Mouse (Mus musculus) heart, embryonic 14.5 days (tissue): ENCODE data around the gene Sptbn2. TPM values are rescaled to one million over a fixed set of nuclear protein-coding genes. Genes with fewer than 3 reads are reported as not detected.
"Not testable (repeated sequence)": the region's sequence is repeated elsewhere in the genome, so short reads cannot be mapped to it uniquely, and the experiment has no call there.

Source experiments
- ATAC-seq: fragments of 200-750 bp; cut with Nextera tagmentation; 2 replicates; pipeline ENCODE4 v1.8.0; 2017; ENCODE audit warnings: low read depth, moderate TSS enrichment; ENCODE audit not compliant: insufficient number of reproducible peaks, insufficient read depth, low FRiP score
- H3K27ac ChIP-seq, 2 experiments: fragments of 200-500 bp in 1 of 2; fragments of 300-500 bp in 1 of 2; sonication (generic) in 1 of 2; replicated peaks in 1 of 2; 2 replicates each; pipeline ENCODE4 v1.5.1; 2012 to 2014; ENCODE audit warnings: low read depth in 2 of 2, low read length in 2 of 2, control low read depth in 1 of 2, mild to moderate bottlenecking in 1 of 2, mixed read lengths in 1 of 2; ENCODE audit not compliant: control insufficient read depth in 1 of 2, insufficient read depth in 1 of 2
- H3K27me3 ChIP-seq: fragments of 300-500 bp; sonication (generic); 2 replicates; pipeline ENCODE4 v1.6.1; 2014; ENCODE audit warnings: mild to moderate bottlenecking, low read length, control low read depth; ENCODE audit not compliant: control insufficient read depth, insufficient read depth
- H3K36me3 ChIP-seq: fragments of 300-500 bp; sonication (generic); 2 replicates; pipeline ENCODE4 v1.6.1; 2014; ENCODE audit warnings: mild to moderate bottlenecking, control low read depth, low read length, mixed read lengths; ENCODE audit not compliant: control insufficient read depth, insufficient read depth
- H3K4me1 ChIP-seq, 2 experiments: fragments of 200-500 bp in 1 of 2; fragments of 300-500 bp in 1 of 2; sonication (generic) in 1 of 2; 2 replicates each; pipeline ENCODE4 v1.6.1; 2012 to 2014; ENCODE audit warnings: low read length in 2 of 2, control low read depth in 1 of 2, mixed read lengths in 1 of 2; ENCODE audit not compliant: control insufficient read depth in 2 of 2, insufficient read depth in 2 of 2
- H3K4me2 ChIP-seq: fragments of 300-500 bp; sonication (generic); 2 replicates; pipeline ENCODE4 v1.6.1; 2014; ENCODE audit warnings: mild to moderate bottlenecking, low read length
- H3K4me3 ChIP-seq, 2 experiments: fragments of 200-500 bp in 1 of 2; fragments of 300-500 bp in 1 of 2; sonication (generic) in 1 of 2; 2 replicates each; pipeline ENCODE4 v1.5.1; 2012 to 2014; ENCODE audit warnings: low read length in 2 of 2, mild to moderate bottlenecking in 2 of 2, control low read depth in 1 of 2, low read depth in 1 of 2, moderate library complexity in 1 of 2; ENCODE audit not compliant: control insufficient read depth in 1 of 2, insufficient read depth in 1 of 2
- H3K9ac ChIP-seq: fragments of 300-500 bp; sonication (generic); 2 replicates; pipeline ENCODE4 v1.6.1; 2014; ENCODE audit warnings: mild to moderate bottlenecking, low read length
- H3K9me3 ChIP-seq: fragments of 300-500 bp; sonication (generic); 2 replicates; pipeline ENCODE4 v1.6.1; 2016; ENCODE audit warnings: low read length, control low read depth; ENCODE audit not compliant: control insufficient read depth
- WGBS: fragments of 180-500 bp; shearing (Covaris S2); extraction: QIAGEN DNeasy Blood & Tissue Kit; methylation state at CpG from one replicate; pipeline ENCODE4 v1.1.7; 2014; 5-methylcytosine and 5-hydroxymethylcytosine counted together
- polyA plus RNA-seq: library from polyadenylated mRNA; unstranded; fragments of >200 nt; fragmentation: Nextera tagmentation; extraction: Ambion mirVana; gene quantifications from 2 replicates; pipeline ENCODE4 v1.2.1, GENCODE M21; 2014

Gene Sptbn2
- polyA plus RNA-seq, 1 experiment from 2014 or later: 0.24 TPM

GRCm38 (mm10) chr19:4755565-4756192 is 44.7 kb downstream of the Sptbn2 start:
- no peaks in the 10 kb centered on the region for H3K27me3 ChIP-seq
- peak overlapping the region; percentile 68 to 90 for H3K27ac ChIP-seq
- peak overlapping the region; percentile 59 for H3K9ac ChIP-seq
- peak; percentile 52 for ATAC-seq
- under 1% methylated on average over 10 of the region's 10 CpGs for WGBS
- H3K4me2 ChIP-seq: peak overlapping the region; percentile 87
- H3K36me3 ChIP-seq: peaks cover 23% of the 10 kb centered on the region
- no peaks in the 10 kb centered on the region for H3K9me3 ChIP-seq
- H3K4me3 ChIP-seq: peak overlapping the region; percentile 68
- H3K4me1 ChIP-seq: peaks cover 5 to 21% of the 10 kb centered on the region in 2 experiments

- Histone ChIP-seq H3K27me3 (no peaks in the 10 kb centered on the region), H3K4me3 (peak within 1 kb of the TSS; percentile 68), H3K4me2 (peak within 1 kb of the TSS; percentile 87), H3K9ac (peak within 1 kb of the TSS; percentile 79), H3K36me3 (peaks cover 30% of the 10 kb centered on the region), H3K27ac (peak within 1 kb of the TSS; percentile 84 to 90), H3K4me1 (peaks cover 5 to 21% of the 10 kb centered on the region in 2 experiments), H3K9me3 (no peaks in the 10 kb centered on the region)
- under 1% methylated on average over 65 of the region's 65 CpGs for WGBS
- ATAC-seq: peak; percentile 97
These were observed 45.4 kb downstream of the Sptbn2 start, which contains the start of gene Rbm4b for GRCm38 (mm10) chr19:4756193-4756911. Gene Rbm4b (plus strand): TSS chr19:4756497.

GRCm38 (mm10) chr19:4756921-4757320 is 46.0 kb downstream of the Sptbn2 start:
- H3K4me2 ChIP-seq: peak overlapping the region; percentile 87
- no peaks in the 10 kb centered on the region for H3K9me3 ChIP-seq
- H3K4me1 ChIP-seq: peaks cover 5 to 21% of the 10 kb centered on the region in 2 experiments
- peak overlapping the region; percentile 79 for H3K9ac ChIP-seq
- H3K27ac ChIP-seq: peak overlapping the region; percentile 84 to 90
- 5% methylated on average over 9 of the region's 9 CpGs for WGBS
- peaks cover 35% of the 10 kb centered on the region for H3K36me3 ChIP-seq
- peak overlapping the region; percentile 68 for H3K4me3 ChIP-seq
- no peak for ATAC-seq
- no peaks in the 10 kb centered on the region for H3K27me3 ChIP-seq

- H3K9ac ChIP-seq, H3K9me3 ChIP-seq, H3K27me3 ChIP-seq, H3K4me2 ChIP-seq, ATAC-seq, H3K4me3 ChIP-seq, H3K27ac ChIP-seq: not testable (repeated sequence)
- Histone ChIP-seq H3K36me3 (peaks cover 71% of the 10 kb centered on the region), H3K4me1 (peaks cover 5 to 18% of the 10 kb centered on the region in 2 experiments)
- WGBS: 86% methylated on average over 8 of the region's 8 CpGs
These were observed 49.6 kb downstream of the Sptbn2 start for GRCm38 (mm10) chr19:4760544-4760943.

- Histone ChIP-seq H3K27ac (no peak overlapping the region), H3K27me3 (no peaks in the 10 kb centered on the region), H3K9ac (no peak overlapping the region), H3K4me1 (peaks cover under 1 to 13% of the 10 kb centered on the region in 2 experiments), H3K4me2 (no peak overlapping the region), H3K36me3 (peaks cover 88% of the 10 kb centered on the region), H3K9me3 (no peaks in the 10 kb centered on the region), H3K4me3 (no peak overlapping the region)
- 59% methylated on average over 1 of the region's 1 CpGs for WGBS
- ATAC-seq: no peak
These were observed 51.9 kb downstream of the Sptbn2 start for GRCm38 (mm10) chr19:4762876-4763275.

GRCm38 (mm10) chr19:4767507-4768148 is 56.7 kb downstream of the Sptbn2 start:
- Histone ChIP-seq H3K9me3 (no peaks in the 10 kb centered on the region), H3K27me3 (no peaks in the 10 kb centered on the region), H3K4me1 (no peaks in the 10 kb centered on the region), H3K4me2 (no peak overlapping the region), H3K9ac (no peak overlapping the region), H3K4me3 (no peak overlapping the region), H3K36me3 (peaks cover 98% of the 10 kb centered on the region), H3K27ac (no peak overlapping the region)
- ATAC-seq: no peak
- WGBS: 67% methylated on average over 12 of the region's 12 CpGs

GRCm38 (mm10) chr19:4772785-4773184 is 61.8 kb downstream of the Sptbn2 start:
- Histone ChIP-seq H3K4me1 (no peaks in the 10 kb centered on the region), H3K36me3 (peaks cover 97% of the 10 kb centered on the region), H3K27me3 (no peaks in the 10 kb centered on the region), H3K4me3 (no peak overlapping the region), H3K9me3 (no peaks in the 10 kb centered on the region), H3K4me2 (no peak overlapping the region), H3K9ac (no peak overlapping the region), H3K27ac (no peak overlapping the region)
- 86% methylated on average over 3 of the region's 3 CpGs for WGBS
- ATAC-seq: no peak
